Mouse (Mus musculus) stomach, embryonic 14.5 days (tissue): ENCODE data around the gene Radil. TPM values are rescaled to one million over a fixed set of nuclear protein-coding genes. Genes with fewer than 3 reads are reported as not detected.
A peak's percentile ranks its signal among the peaks of the same experiment; 100 is the strongest.

Experiments used
- ATAC-seq: fragments of 200-750 bp; cut with Nextera tagmentation; 2 replicates; pipeline ENCODE4 v1.8.0; 2017; ENCODE audit warnings: low read depth, moderate TSS enrichment; ENCODE audit not compliant: insufficient number of reproducible peaks, insufficient read depth, low FRiP score
- H3K27ac ChIP-seq: fragments of 300-500 bp; sonication (generic); 2 replicates; pipeline ENCODE4 v1.5.1; 2014; ENCODE audit warnings: mild to moderate bottlenecking, low read length, moderate library complexity, mixed read lengths
- H3K27me3 ChIP-seq: fragments of 300-500 bp; sonication (generic); 2 replicates; pipeline ENCODE4 v1.6.1; 2014; ENCODE audit warnings: low read length, control low read depth, mixed read lengths; ENCODE audit not compliant: control insufficient read depth, insufficient read depth
- H3K36me3 ChIP-seq: fragments of 300-500 bp; sonication (generic); 2 replicates; pipeline ENCODE4 v1.6.1; 2014; ENCODE audit warnings: mild to moderate bottlenecking, control low read depth, low read length, moderate library complexity, mixed read lengths; ENCODE audit not compliant: control insufficient read depth, insufficient read depth
- H3K4me1 ChIP-seq: fragments of 300-500 bp; sonication (generic); 2 replicates; pipeline ENCODE4 v1.6.1; 2014; ENCODE audit warnings: low read length, control low read depth, mixed read lengths; ENCODE audit not compliant: control insufficient read depth, insufficient read depth
- H3K4me2 ChIP-seq: fragments of 300-500 bp; sonication (generic); replicated peaks from 2 replicates; pipeline ENCODE4 v1.6.1; 2014; ENCODE audit warnings: low read depth, low read length, control low read depth
- H3K4me3 ChIP-seq: fragments of 300-500 bp; sonication (generic); 2 replicates; pipeline ENCODE4 v1.5.1; 2014; ENCODE audit warnings: low read depth, low read length, control low read depth
- H3K9ac ChIP-seq: fragments of 300-500 bp; sonication (generic); replicated peaks from 2 replicates; pipeline ENCODE4 v1.6.1; 2014; ENCODE audit warnings: low read depth, mild to moderate bottlenecking, control low read depth, low read length, moderate library complexity, mixed read lengths
- H3K9me3 ChIP-seq: fragments of 300-500 bp; sonication (generic); 2 replicates; pipeline ENCODE4 v1.6.1; 2016; ENCODE audit warnings: low read depth, low read length, control low read depth; ENCODE audit not compliant: control insufficient read depth
- WGBS: fragments of 180-500 bp; shearing (Covaris S2); extraction: QIAGEN DNeasy Blood & Tissue Kit; methylation state at CpG from one replicate; pipeline ENCODE4 v1.1.7; 2014; 5-methylcytosine and 5-hydroxymethylcytosine counted together
- polyA plus RNA-seq: library from polyadenylated mRNA; unstranded; fragments of >200 nt; fragmentation: Nextera tagmentation; extraction: Ambion mirVana; gene quantifications from 2 replicates; pipeline ENCODE4 v1.2.1, GENCODE M21; 2014

Gene Radil
- polyA plus RNA-seq, 1 experiment from 2014 or later = 1.6 TPM

DNA sequence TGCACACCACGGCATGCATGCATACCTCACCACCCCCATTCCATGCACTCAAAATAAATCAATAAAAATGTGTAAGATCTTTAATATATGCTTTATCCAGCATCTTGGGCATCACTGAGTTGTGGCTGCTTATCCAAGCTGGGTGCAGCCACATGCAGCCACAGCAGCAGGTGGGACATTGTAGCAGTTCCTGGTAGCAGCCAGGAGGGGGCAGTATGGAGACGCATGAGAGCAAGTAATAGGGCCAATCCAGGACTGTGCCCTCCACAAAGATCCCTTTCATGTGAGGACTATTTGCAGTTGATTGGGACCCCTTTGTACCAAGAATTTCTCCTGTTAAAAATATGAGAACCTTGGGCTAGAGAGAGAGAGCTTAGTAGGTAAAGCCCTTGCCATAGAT, 68.4 kb downstream of the Radil start:
- no peak overlapping the region for H3K27ac ChIP-seq
- H3K36me3 ChIP-seq = no peaks in the 10 kb centered on the region
- ATAC-seq = no peak
- no peaks in the 10 kb centered on the region for H3K9me3 ChIP-seq
- H3K4me3 ChIP-seq = no peak overlapping the region
- H3K4me2 ChIP-seq = no peak overlapping the region
- no peak overlapping the region for H3K9ac ChIP-seq
- H3K27me3 ChIP-seq = no peaks in the 10 kb centered on the region
- 66% methylated on average over 2 of the region's 2 CpGs for WGBS
- no peaks in the 10 kb centered on the region for H3K4me1 ChIP-seq

DNA sequence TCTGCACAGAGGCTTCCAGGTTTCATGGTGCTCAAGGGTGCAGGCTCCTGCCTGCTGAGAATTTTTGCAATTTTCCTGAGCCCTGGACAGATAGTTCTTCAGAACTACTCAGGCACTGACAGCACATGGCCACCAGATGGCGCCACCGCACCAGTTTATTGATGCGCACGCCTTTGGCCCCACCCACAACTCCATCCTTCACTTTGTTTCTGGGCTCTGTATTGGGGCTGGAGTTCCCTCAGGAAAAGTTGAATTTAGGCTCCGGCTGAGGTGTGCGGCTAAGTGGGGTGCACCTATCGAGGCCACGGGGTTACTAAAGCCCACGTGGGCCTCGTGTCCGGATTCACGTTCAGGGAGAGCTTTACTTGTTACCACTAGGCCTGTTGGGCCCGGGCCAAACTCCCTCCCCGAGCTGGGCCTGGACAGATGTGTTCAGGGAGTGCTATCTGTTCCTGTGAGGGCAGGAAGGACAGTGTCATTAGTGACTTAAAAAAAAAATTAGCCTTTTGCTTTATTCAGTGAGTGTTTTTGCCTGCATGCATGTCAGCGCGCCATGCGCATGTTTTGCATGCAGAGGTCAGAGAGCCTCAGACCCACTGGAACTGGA, 72.0 kb downstream of the Radil start:
- Histone ChIP-seq H3K9ac (no peak overlapping the region), H3K4me2 (0 out of 2 replicates have a peak overlapping the region, but pooled peaks have one; percentile 26), H3K36me3 (no peaks in the 10 kb centered on the region), H3K27me3 (no peaks in the 10 kb centered on the region), H3K4me1 (no peaks in the 10 kb centered on the region), H3K4me3 (peak overlapping the region; percentile 6; the same call in 1 of the 2 replicates), H3K9me3 (no peaks in the 10 kb centered on the region), H3K27ac (no peak overlapping the region)
- WGBS = 26% methylated on average over 17 of the region's 17 CpGs
- peak; percentile 57; the same call in 1 of the 2 replicates for ATAC-seq

DNA sequence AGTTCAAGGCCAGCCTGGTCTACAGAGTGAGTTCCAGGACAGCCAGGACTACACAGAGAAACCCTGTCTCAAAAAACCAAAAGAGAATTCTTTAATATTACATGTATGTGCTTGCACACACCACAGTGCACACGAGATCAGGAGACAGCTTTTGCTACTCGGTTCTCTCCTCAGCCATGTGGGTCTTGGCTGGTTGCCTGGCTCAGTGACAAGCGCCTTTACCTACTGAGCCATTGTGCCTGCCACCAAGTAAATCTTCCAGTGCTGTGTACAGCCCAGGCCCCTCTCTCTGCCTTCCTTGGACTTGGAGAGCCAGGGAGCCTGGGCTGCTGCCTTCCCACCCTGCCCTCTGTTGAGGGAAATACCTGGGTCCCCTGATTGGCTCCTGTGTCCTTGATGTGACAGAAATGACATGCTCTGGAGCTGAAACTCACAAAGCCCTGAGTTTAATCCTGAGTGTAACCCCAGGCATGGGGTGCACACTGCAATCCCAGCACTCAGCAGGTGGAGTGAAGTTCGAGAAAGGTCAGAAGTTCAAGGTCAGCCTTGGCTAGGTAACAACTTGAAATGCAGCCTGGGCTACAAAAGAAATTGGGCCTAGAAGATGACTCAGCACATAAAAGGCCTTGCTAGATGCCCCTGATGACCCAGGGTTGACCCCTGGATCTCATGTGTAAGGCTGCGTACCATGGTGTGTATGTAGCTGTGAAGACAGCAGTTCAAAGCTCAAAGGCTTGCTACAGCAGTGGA, 72.9 kb downstream of the Radil start:
- WGBS = 89% methylated on average over 5 of the region's 5 CpGs
- Histone ChIP-seq H3K4me2 (no peak overlapping the region), H3K4me1 (no peaks in the 10 kb centered on the region), H3K27ac (no peak overlapping the region), H3K9me3 (no peaks in the 10 kb centered on the region), H3K36me3 (no peaks in the 10 kb centered on the region), H3K27me3 (no peaks in the 10 kb centered on the region), H3K4me3 (no peak overlapping the region), H3K9ac (no peak overlapping the region)
- ATAC-seq = no peak

DNA sequence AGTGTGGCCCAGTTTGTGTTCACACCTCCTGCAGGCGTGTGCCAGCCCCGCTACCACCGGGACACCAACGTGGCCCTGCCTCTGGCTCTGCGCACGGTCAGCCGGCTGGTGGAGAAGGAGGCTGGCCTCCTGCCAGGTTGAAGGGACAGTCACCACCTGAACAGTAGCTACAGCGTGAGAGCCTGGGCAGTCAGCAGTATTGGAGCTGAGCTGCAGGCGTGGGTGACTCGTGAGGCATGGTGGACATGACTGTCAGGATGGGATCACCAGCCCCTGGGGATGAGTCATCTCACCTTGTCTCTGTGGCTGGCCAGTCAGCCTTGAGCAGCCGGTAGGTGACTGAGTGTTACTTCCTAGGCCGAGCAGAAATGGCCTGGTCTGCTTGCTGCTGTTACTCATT, 73.6 kb downstream of the Radil start:
- Histone ChIP-seq H3K4me2 (no peak overlapping the region), H3K4me1 (no peaks in the 10 kb centered on the region), H3K9me3 (no peaks in the 10 kb centered on the region), H3K9ac (no peak overlapping the region), H3K27me3 (no peaks in the 10 kb centered on the region), H3K4me3 (no peak overlapping the region), H3K27ac (no peak overlapping the region), H3K36me3 (no peaks in the 10 kb centered on the region)
- ATAC-seq = no peak
- WGBS = 89% methylated on average over 12 of the region's 12 CpGs

DNA sequence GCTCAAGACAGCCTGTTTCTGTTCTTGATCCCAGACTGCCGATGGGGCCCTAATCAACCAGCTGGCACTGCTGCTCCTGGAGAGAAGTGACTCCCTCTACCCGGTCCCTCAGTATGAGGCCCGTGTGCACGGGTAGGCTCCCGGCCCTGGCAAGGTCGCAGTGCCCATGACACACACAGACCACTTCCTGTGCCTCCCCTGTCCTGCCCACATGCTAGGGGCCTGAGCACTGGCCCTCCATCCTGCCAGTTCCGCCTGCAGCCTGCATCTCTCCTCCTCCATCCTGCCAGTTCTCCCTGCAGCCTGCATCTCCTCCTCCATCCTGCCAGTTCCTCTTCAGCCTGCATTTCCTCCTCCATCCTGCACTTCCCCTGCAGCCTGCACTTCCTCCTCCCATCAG, 75.2 kb downstream of the Radil start:
- Histone ChIP-seq H3K4me3 (no peak overlapping the region), H3K4me1 (no peaks in the 10 kb centered on the region), H3K9me3 (no peaks in the 10 kb centered on the region), H3K36me3 (no peaks in the 10 kb centered on the region), H3K9ac (no peak overlapping the region), H3K27me3 (no peaks in the 10 kb centered on the region), H3K4me2 (no peak overlapping the region), H3K27ac (no peak overlapping the region)
- no peak for ATAC-seq
- 84% methylated on average over 7 of the region's 7 CpGs for WGBS

DNA sequence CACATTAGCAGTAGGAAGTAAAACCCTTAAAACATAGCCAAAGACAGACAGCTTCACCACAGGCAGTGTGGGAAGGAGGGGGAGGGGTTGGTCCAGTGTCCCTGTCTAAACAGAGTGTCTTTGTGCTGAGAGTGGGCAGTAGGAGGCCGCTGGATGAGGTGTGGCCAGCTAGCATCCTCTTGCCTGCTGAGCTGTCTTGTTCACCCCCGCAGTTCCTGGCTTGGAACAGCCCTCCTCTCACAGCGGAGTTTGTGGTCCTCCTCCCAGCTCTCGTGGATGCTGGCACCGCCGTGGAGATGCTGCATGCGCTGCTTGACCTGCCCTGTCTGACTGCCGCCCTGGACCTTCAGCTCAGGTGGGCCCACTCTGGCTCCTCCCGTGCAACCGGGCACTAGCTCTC, 77.2 kb downstream of the Radil start:
- peaks cover 5% of the 10 kb centered on the region; the same call in 1 of the 2 replicates for H3K36me3 ChIP-seq
- H3K27me3 ChIP-seq = no peaks in the 10 kb centered on the region
- no peak overlapping the region for H3K4me3 ChIP-seq
- no peak; the same call in 1 of the 2 replicates for ATAC-seq
- H3K9me3 ChIP-seq = no peaks in the 10 kb centered on the region
- H3K9ac ChIP-seq = no peak overlapping the region
- no peak overlapping the region for H3K4me2 ChIP-seq
- H3K4me1 ChIP-seq = no peaks in the 10 kb centered on the region
- H3K27ac ChIP-seq = no peak overlapping the region
- 69% methylated on average over 10 of the region's 10 CpGs for WGBS

DNA sequence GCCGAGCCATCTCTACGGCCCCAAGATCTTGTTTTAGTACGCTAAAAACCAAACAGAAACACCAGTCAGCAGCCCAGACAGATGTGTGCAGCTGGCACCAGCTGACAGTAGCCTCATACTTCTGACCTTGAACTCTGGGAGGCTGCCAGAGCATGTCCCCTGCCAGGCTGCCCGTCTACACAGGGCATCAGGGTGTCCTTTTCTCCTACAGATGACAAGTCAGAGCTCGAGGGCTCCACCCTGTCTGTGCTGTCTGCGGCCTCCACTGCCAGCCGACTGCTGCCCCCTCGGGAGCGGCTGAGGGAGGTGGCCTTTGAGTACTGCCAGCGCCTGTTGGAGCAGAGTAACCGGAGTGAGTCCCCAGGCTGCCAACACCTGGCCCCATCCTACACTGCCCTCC, 81.1 kb downstream of the Radil start:
- Histone ChIP-seq H3K4me3 (no peak overlapping the region), H3K27me3 (no peaks in the 10 kb centered on the region), H3K9ac (no peak overlapping the region), H3K9me3 (no peaks in the 10 kb centered on the region), H3K4me1 (peaks cover 2% of the 10 kb centered on the region; the same call in 1 of the 2 replicates), H3K36me3 (peaks cover 12% of the 10 kb centered on the region; the same call in 1 of the 2 replicates), H3K27ac (no peak overlapping the region), H3K4me2 (no peak overlapping the region)
- ATAC-seq = no peak
- WGBS = 90% methylated on average over 11 of the region's 11 CpGs

DNA sequence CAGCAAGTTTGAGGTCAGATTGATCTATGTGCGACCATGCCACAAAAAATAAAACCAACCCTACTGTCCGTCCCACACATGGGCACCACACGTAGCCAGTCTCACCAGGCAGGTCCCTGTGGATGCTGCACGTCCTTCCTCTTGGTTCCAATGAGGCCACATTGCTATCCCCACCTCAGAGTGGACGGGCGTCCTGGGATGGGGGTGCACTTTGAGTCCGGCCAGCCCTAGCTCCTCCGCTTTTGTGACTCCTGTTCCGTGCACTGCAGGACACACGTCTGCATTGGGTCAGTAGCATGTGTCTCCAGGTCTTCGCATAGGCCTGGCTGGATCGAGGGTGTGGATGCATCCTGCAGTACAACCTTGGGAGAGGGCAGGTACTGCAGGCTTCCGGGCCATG, 82.5 kb downstream of the Radil start:
- Histone ChIP-seq H3K9ac (no peak overlapping the region), H3K9me3 (no peaks in the 10 kb centered on the region), H3K27ac (no peak overlapping the region), H3K36me3 (peaks cover 12% of the 10 kb centered on the region; the same call in 1 of the 2 replicates), H3K27me3 (no peaks in the 10 kb centered on the region), H3K4me2 (no peak overlapping the region), H3K4me1 (peaks cover 5% of the 10 kb centered on the region; the same call in 1 of the 2 replicates), H3K4me3 (no peak overlapping the region)
- 87% methylated on average over 13 of the region's 13 CpGs for WGBS
- ATAC-seq = no peak
